Mouse (Mus musculus) liver, postnatal 0 days (tissue): ENCODE data around the gene Gm20441.

ENCODE experiments used
- CTCF ChIP-seq: sonication (generic); IDR thresholded peaks from 2 replicates; pipeline ENCODE4 v1.5.1; 2016; ENCODE audit warnings: antibody characterized with exemption, low read depth
- EP300 ChIP-seq: IDR thresholded peaks from 2 replicates; pipeline ENCODE4 v1.6.1; 2016; ENCODE audit warnings: antibody characterized with exemption, low read depth, mild to moderate bottlenecking

DNA sequence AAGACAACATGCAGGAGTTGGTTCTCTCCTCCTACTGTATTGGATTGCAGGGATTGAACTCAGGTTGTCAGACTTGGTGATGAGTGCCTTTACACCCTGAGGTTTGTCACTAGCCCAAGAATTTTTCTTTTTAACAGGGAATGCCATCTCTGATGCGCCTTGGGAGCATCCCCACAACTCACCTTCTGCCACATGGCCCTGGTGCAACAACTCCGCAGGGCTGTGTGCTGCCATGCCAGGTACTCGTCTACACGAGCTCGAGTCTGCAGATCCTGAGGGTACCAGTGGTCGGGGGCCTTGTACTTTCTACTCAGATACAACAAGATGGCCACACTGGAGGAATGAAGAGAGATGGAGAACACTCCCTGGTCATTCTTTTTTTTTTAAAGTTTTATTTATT, 4.2 kb downstream of the Gm20441 start:
- TF ChIP-seq CTCF (no peak), EP300 (no peak)
